Mouse (Mus musculus): ENCODE measurements around the gene Pacs2.
A peak's percentile ranks its signal among the peaks of the same experiment; 100 is the strongest.

Gene Pacs2

DNA sequence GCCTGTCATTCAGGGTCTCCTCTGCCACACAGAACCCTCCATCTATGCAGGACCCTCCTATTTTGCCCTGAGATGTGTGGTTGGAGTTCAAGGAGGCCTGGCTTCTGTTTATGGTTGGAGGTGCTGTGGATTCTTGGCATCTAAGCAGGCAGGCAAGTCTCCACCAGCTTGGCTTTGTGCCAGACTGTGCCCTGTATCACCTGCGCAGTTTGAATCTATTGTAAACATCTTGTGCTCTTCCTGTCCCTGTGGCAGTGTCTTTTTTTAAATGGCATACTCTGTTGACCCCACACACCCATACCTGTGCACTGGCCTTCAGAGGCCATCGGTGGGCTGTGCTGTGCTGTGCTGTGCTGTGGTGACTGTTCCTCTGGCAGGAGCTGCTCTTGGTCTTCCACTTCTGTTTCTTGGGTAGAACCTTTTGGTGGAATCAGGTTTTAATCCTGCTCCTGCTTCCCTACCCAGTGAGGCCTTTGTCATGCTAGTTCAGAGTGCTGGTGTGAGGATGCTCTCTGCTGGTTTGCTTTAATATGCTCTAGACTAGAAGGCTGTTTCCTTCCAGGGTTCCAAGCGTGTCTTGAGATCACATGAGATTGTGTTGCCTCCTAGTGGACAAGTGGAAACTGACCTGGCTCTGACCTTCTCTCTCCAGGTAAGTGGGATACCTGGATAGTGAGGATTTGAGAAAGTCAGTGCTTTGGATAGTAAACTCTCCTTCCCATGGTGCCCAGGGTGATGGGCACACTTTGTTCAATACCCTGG is 30.8 kb downstream of the Pacs2 start:
- peak; percentile 75 to 76 for DNase-seq

DNA sequence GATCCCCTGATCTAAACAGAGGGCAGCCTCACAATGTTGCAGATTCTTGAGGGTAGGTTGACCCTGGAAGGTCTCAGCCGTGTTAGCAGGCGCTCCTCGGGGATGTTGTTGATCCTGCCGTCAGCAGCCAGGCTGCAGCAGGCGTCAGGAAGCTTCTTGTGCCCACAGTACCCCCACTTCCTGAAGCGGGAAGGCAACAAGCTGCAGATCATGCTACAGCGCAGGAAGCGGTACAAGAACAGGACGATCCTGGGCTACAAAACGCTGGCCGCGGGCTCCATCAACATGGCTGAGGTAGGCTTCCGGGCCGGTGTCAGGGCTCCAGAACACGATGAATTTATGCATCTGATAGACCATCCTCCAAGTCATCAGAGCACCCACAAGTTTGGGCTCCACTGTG is 32.6 kb downstream of the Pacs2 start:
- no peak for DNase-seq

DNA sequence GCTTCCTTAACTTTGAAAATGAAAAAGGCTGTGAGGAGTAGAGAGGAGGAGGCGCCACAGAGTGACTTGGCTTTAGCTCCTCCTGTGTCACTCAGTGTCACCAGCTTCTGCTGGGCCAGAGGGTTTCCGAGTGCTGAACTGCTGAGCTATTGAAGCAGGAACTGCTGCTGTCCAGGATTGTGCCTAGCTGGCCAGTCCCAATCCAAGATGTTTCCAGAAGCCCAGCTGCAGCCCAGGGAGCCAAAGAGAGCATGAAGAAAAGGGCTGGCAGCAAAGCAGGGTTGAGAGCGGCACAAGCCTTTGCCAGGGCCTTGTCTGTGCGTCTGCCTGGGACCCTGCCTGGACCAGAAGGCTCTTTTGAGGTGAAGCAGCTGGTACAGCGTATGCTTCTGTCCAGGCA is 33.8 kb downstream of the Pacs2 start:
- DNase-seq, result no peak

DNA sequence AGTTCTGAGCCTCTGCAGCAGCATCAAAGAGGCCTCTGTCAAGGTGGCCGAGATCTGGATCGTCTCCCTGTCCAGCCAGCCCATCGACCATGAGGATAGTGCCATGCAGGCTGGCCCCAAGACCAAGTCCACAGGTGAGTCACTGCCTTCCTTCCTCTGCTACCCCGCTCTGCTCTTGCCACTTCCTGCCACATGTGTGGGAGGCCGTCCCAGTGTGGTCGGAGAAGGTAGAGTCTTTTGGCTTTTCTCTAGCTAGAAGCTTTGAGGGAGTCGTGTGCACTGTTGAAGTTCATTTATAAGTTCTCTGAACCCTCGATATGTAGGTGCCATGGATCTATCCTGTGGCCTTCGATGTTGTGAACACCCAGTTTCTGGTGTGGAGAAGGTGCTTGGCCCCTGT is 35.5 kb downstream of the Pacs2 start:
- no peak for DNase-seq

DNA sequence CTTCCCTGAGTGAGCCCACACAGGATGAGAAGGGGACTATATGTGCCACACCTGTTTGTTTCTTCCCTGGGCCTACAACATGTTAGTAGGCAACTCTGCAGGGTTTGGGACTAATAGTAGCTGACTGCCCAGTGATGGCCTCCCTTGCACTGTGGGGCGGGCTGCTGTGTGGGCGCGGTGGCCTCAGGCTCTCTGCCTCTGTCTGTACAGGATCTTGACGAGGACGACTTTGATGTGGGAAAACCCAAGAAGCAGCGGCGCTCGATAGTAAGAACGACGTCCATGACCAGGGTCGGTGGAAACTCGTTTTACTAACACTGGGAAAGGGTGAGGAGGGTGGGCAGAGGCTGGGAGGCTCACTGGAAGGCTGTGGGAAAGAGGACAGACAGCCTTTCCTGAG is 36.4 kb downstream of the Pacs2 start:
- DNase-seq, result no peak

DNA sequence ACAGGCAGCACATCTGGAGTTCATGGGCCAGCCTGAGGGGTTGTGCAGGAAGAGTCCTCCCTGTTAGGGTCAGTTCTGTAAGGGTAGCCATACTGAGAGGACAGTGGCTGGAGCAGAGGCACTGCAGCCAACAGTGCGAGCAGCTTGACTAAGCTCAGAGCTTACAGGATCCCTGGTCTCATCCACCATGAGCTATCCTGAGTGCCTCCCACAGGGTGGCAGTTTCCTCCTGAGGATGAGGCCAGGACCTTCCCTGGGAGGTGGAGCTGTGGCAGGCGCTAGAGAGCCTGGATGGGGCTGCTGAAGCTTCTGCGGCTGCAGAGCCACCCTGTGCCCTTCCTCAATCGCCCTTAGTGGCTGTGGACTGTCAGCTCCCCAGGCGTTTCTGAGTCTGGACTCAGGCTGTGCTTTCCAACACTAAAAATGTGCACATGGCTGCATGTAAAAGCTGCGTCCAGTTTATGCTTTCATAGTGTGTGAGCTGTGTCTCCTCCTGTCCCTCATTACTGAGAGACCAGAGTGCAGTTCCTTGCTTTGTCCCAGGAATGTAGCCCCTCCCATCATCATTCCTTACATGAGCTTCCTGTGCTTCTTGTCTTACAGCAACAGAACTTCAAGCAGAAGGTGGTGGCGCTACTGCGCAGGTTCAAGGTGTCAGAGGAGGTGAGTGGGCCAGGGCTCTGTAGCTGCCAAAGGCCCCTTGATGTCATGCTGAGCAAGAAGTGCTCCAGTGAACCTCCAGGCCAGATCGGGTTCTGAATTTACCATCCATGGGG is 37.5 kb downstream of the Pacs2 start:
- peak; percentile 25 to 38 for DNase-seq

DNA sequence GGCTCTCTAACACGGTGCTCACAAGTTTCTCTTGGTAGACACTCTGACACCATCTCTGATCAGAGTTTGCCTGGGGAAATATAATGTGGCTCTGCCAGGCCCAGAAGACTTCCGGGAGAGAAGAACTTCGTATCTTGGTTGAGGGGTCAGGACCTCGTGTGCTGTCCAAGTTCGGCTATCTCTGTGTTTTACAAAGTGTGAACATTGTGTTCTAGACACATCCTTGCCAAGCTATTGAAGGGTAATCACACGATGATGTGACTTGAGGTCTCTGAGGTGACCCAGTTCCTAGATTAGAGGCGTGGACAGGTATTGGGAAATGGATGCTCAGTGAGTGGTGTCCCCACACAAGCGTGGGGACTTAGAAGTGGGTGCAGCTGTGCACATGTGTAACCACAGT is 41.8 kb downstream of the Pacs2 start:
- DNase-seq, result no peak

DNA sequence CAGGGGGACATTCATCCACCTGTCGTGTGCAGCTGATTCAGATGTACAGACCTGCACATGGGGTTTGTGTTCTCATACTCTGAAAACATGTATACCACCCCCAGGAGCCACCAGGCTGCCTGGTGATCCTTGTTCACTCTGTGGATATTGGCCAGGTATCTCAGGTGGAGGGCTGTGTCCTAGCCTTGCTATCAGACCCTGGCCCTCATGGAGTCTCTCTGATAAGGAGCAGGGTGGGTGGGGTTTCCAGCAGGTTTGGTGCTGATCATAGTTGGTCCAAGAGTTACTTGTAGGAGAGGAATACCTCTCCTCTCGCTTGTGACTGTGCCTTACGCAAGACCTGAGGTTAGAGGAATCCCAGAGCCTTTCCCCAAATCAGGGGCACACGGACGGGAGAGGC is 45.9 kb downstream of the Pacs2 start:
- no peak for DNase-seq

DNA sequence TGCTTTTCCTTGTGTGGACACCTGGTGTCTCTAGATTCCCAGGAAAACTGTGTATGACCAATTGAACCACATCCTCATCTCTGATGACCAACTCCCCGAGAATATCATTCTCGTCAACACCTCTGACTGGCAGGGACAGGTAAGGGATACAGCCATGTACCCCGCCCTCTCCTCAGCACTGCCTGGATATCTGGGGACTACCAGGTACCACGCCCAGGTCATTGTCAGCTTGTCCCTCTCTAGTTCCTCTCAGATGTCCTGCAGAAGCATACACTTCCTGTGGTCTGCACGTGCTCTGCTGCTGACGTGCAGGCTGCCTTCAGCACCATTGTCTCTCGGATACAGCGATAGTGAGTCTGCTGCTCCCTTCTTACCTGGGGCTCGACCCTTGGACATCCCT is 47.3 kb downstream of the Pacs2 start:
- DNase-seq, result no peak

DNA sequence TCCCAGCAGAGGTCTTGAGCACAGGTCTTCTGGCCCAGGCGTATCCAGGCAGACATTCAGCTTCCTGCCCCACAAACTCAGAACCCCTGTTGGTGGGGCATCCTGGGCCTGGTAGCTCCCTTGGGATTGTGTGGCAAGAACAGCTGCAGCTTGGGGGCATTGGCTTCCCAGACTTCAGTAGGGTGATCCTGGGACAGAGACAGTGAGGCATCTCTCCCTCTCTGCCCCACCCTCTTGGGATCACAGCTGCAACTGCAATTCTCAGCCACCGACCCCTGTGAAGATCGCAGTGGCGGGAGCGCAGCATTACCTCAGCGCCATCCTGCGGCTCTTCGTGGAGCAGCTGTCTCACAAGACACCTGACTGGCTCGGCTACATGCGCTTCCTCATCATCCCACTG is 47.9 kb downstream of the Pacs2 start:
- no peak for DNase-seq

DNA sequence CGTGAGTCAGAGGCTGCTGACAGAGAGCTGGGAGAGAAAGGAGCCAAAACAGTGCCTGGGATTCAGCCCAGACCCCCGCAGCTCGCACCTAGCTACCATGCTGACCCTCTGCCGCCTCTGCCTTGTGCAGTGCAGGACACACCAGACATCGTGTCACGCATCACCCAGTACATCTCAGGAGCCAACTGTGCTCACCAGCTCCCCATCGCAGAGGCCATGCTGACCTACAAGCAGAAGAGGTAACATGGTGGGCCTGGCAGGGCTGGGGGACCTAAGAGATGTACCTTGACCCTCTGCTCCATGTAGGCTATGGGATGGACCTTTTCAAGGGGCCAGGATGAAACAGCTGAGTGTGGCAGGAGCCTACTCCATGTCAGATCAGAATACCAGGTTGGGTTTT is 49.4 kb downstream of the Pacs2 start:
- no peak for DNase-seq

DNA sequence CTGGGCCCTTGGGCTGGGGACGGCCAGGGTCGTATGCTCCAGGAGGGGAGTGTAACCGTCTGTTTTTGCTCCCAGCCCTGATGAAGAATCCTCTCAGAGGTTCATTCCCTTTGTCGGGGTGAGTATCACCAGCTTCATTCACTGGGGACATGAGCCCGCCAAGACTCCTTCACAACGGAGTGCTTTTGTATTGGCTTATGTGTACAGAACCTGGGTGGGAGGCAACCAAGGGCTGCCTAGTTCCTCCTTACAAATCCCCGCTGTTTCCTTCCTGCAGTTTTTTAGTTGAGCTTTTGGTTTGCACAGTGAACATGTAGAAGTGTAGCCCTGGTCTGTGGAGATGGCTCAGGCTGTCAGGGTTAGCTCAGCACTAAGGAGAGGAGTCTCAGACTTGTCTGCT is 53.7 kb downstream of the Pacs2 start:
- no peak for DNase-seq

DNA sequence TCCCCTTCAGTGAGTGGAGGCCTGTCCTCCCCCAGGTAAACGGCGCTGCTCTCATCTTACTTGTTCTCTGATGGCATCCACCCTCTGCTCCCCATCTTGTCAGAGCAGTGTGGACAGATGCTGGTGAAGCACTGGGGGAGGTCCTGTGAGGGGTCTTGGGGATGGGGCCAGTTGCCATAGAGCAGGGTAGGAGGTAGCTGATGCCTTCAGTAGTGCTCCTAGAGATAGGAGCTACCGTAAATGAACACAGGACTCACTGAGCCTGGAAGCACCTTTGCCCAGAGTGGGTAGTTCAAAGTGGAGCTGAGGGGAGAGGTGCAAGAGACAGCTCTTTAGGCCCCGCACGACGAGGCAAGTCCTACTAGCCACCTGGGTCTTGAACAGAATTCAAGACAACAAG is 55.1 kb downstream of the Pacs2 start:
- DNase-seq, result no peak

DNA sequence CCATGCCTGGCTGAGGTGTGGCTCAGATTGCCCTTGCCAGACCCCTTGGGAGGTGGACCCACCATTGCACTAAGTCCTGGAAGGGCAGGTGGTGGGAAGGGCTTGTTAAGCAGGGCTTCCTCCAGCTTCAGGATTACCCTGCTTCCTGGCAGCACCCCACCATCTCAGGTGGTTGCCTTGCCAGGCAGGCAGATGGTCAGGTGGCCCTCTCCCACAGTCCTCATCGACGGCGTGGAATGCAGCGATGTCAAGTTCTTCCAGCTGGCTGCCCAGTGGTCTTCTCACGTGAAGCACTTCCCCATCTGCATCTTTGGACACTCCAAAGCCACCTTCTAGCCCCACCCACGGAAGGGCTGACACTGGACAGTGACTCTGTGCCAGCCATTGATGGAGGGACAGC is 57.0 kb downstream of the Pacs2 start:
- DNase-seq, result no peak

DNA sequence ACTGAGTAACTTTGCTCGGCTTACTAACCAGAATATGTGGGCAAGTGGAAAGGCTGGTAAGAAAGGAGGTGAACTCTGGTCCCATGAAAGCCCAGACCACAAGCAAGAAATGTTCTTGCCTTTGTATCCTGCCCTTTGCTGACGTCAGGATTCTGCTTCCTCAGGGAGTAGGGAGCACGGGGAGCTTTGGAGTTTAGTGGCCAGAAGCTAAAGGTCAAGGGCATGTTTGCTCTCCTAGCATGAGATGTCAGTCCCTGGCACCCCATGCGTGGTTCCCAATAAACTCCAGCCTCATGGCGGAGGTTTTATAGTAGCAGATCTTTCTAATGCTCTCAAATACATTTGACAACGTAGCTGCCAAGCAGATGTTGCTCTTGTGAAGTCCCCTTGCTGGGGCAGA is 57.5 kb downstream of the Pacs2 start:
- DNase-seq, result no peak

DNA sequence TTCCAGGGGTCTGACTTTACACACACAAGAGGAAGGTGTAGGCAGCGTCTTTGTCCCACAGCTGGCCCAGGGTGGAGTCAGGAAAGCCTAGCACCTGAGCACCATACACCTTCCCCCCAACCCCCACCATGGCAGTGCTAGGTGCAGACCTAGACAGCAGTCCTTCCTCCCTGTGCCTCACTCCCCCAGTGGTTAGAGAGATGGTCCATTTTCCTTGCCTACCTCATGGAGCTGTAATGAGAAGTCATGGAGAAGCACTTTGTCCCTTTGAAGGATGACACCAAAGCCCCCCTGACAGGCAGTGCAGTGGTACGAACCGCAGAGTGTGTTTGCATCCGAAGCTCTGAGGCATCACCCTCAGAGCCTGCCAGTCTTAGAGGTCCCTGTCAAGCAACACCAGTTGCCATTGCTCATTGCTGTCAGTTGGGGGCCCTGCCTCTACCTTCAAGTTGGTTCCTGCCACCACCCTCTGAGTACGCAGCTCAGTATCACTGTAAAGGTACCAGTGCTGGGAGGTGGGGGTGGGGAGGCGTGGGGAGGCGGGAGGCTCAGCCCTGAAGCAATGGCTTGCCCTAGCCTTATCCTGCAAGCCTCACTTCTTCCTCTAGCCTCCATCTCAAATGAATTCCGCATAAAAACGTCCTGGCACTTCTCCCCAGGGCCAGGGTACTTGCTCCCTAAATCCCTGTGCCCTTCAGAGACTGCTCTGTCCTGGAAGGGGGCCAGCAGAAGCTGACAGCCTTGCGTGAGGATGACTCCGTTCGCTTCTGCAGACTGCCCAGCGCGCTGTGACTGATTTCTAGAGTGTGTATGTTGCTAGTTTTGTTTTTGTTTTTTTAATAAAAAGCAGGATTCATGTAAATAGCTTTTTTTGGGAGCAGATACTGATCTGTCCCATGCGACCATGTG is 59.4 kb downstream of the Pacs2 start:
- peak; percentile 18 to 22 for DNase-seq

DNA sequence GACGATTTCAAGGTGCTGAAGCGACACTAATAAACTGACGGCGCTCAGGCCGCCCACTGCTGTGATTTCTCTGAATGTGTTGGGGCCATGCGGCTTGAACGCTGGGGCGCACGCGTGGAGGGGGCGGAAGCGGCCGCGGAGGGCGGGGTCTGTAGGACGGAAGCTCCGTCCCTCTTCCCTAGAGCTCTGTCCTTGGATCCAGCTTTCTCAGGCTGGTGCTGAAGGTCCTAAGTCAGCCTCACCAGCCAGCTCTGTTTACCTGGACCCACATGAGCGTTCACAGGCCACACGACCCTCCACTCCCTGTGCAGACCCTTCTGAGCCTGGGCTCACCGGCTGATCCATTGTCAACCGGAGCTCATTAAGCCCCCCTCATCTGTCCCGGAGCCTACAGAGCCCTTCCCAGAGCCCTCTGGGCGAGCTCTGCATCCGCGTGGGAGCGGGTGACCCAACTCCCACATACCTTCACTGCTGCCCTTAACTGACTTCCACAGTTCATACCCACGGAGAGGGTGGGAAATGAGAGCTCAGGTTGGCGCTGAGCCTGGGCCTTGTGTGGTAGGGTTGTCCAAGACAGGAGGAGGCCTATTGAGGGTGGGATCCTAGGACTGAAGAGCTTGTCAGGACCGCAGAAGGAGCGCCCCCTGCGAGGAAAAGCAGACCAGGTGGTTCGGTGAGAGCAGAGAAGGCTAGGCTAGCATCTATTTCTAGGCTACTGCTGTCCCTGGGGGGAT is 60.2 kb downstream of the Pacs2 start, which contains the start of gene Tex22:
TSS of gene Tex22 (plus strand) at position 174 of the 734 bp plus-strand sequence.
- peak; percentile 91 to 94 for DNase-seq

DNA sequence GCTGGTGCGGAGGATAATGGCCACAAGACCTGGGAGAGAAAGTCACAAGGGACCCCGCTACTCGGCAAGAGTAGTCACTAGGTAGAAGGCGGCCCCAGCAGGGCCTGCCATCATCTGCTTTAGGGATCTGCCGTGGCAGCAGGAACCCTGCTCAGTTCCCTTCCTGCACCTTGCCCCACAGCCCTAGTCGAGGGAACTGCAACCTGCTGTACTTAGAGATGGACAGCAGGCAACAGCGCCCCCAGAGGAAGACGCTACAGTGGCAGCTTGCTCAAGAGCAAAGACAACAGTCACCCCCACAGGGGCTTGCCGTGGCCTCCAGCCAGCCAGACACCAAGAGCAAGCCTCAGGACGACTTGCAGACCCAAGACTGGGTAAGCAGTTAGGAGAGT is 60.8 kb downstream of the Pacs2 start:
- DNase-seq, result peak; percentile 89 to 94

DNA sequence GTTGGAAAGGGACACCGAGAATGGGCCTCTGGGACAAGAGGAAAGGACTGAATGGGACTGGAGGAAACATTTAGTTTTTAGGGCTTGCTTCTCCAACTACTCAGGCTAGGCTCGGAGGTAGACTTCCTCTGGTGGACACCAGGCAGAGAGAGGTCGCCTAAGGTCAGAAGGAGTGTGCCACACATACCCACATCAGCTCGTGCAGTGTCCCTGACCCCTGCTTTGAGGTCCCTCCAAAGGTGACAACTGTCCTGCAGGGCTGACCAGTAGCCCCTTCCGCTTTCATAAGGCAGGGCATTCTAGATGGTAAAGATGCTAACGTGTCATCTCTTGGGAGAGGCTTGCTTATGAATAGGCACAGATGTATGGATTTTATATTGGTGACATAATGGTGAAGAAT is 61.2 kb downstream of the Pacs2 start:
- DNase-seq, result no peak

DNA sequence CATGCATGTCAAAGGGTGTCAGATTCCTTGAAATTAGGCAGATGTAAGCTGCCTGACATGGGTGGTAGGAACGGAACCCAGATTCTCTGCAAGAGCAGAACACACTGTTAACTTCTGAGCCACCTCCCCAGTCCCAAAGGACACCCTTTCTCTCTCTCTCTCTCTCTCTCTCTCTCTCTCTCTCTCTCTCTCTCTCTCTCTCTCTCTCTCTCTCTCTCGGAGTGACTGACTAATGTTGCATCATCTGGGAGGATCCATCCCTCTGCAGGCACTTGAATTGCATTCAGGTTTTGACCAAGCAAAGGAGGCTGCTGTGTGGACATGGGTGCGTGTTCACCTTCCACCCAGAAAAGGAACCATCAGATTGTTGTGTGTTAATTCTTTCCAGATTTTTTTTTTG is 73.0 kb downstream of the Pacs2 start:
- no peak for DNase-seq

DNA sequence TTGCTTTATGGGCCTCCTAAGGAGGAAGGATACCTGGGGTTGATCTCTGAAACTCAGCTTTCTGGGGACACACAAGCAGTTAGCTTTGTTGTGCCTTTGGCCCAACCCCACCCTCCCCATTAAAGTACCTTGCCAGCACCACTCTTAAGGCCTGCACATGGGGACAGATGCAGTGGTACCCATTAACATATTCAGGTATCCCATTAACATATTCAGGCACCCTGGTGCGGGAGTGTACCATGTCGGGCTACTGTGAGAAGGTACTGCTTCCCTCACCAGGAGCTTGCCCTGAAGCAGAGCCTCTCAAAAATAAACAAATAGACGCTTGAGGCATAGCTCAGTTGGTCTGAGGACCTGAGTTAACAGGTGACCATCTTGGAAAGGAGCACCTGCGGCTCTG is 73.7 kb downstream of the Pacs2 start:
- DNase-seq, result no peak

DNA sequence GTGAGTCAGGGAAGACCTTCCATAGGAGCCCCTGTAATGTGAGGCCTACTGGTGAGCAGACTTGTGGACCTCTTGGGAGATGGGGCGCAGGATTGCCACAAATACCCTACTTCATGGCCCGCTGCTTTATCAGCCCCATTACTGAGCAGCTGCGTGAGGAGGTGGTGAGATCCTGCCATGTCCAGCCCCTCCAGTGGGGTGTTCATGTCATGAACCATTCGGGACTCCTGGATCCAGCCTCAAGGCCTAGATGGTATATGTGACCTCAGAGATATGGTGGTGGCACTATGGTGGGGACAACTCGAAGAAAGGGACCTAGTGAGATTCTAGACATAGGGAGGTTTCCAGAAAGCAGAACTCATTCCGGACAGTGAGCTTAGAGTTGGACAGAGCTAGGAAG is 74.8 kb downstream of the Pacs2 start:
- DNase-seq, result no peak

DNA sequence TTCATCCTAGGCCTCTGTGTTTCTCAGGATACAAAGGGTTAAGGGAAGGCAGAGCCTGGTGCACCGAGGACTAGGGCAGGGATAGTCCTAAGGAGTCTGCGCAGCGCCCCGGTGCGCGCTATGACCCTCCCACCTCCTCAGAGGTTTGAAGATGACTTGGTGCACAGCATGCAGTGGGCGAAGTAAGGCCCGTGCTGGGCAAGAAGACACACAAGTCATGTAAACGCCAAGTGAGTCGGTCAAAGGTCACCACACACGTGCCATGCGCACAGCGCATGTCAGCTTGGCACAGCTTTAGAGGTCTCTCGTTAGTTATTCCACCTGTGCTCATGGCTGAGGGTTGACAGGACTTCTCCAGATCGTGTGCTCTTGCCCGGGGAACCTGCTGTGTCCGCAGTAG is 75.7 kb downstream of the Pacs2 start:
- DNase-seq, result peak; percentile 44 to 55

Data from kidney, postnatal 36 days (tissue).